Mouse (Mus musculus): ENCODE measurements around the gene Lpp. TPM values are rescaled to one million over a fixed set of nuclear protein-coding genes. Genes with fewer than 3 reads are reported as not detected.
A peak's percentile ranks its signal among the peaks of the same experiment; 100 is the strongest.
"Not testable (repeated sequence)": the region's sequence is repeated elsewhere in the genome, so short reads cannot be mapped to it uniquely, and the experiment has no call there.

Lpp gene
- polyA plus RNA-seq, 1 experiment from 2014 or later = 42.6 TPM

DNA sequence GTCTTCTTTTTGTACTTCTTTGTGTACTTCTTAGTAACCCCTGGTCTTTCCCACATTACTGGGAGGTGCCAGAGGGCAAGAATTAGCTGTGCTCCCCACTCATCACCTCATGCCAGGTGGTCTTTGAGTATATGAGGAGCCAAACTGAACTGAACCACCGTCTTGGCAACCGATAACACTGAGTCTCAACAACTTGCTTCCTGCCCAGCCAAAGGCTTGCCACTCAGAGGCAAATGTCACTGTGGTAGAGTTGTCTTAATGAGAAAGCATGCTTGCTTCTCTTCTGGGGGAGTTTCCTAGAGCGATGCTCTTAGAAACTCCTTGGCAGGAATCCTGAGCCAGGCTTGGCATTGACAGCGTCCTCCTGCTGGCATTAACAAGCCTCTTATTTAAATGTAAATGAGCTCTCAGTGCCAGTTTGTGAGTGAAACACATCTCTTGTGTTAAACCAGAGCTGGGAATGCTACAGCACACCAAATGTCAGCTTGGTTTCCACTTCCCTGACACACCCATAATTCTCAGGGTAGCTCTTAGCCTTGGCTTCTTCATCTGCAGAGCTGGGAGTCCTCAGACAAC, 623.0 kb downstream of the Lpp start:
- H3K27ac ChIP-seq (ENCODE audit: low read length) = no peak overlapping the region
- H3K4me1 ChIP-seq (ENCODE audit: control insufficient read depth, insufficient read depth, low read length) = peaks cover 9% of the 10 kb centered on the region
- H3K36me3 ChIP-seq (ENCODE audit: control insufficient read depth, insufficient read depth) = no peaks in the 10 kb centered on the region
- H3K9me3 ChIP-seq (replicated peaks; ENCODE audit: control insufficient read depth, low read length) = no peaks in the 10 kb centered on the region
- 71% methylated on average over 4 of the region's 4 CpGs for WGBS
- H3K4me2 ChIP-seq (ENCODE audit: low read depth, low read length) = no peak overlapping the region
- no peak overlapping the region for H3K4me3 ChIP-seq (ENCODE audit: low read length)
- ATAC-seq (replicated peaks; ENCODE audit: extremely low read depth, insufficient read depth, low FRiP score) = no peak
- no peaks in the 10 kb centered on the region for H3K27me3 ChIP-seq (ENCODE audit: control insufficient read depth, insufficient read depth, low read length)
- H3K9ac ChIP-seq (ENCODE audit: low read length) = no peak overlapping the region

- Histone ChIP-seq H3K9ac (ENCODE audit: low read length) (no peak overlapping the region), H3K4me1 (ENCODE audit: control insufficient read depth, insufficient read depth, low read length) (peaks cover 4% of the 10 kb centered on the region; the same call in 1 of the 2 replicates), H3K27me3 (ENCODE audit: control insufficient read depth, insufficient read depth, low read length) (no peaks in the 10 kb centered on the region), H3K4me2 (ENCODE audit: low read depth, low read length) (no peak overlapping the region), H3K4me3 (ENCODE audit: low read length) (no peak overlapping the region), H3K36me3 (ENCODE audit: control insufficient read depth, insufficient read depth) (no peaks in the 10 kb centered on the region), H3K9me3 (replicated peaks; ENCODE audit: control insufficient read depth, low read length) (no peaks in the 10 kb centered on the region), H3K27ac (ENCODE audit: low read length) (no peak overlapping the region)
- no peak for ATAC-seq (replicated peaks; ENCODE audit: extremely low read depth, insufficient read depth, low FRiP score)
Measured at GRCm38 (mm10) chr16:25017046-25017445, 623.7 kb downstream of the Lpp start.

DNA sequence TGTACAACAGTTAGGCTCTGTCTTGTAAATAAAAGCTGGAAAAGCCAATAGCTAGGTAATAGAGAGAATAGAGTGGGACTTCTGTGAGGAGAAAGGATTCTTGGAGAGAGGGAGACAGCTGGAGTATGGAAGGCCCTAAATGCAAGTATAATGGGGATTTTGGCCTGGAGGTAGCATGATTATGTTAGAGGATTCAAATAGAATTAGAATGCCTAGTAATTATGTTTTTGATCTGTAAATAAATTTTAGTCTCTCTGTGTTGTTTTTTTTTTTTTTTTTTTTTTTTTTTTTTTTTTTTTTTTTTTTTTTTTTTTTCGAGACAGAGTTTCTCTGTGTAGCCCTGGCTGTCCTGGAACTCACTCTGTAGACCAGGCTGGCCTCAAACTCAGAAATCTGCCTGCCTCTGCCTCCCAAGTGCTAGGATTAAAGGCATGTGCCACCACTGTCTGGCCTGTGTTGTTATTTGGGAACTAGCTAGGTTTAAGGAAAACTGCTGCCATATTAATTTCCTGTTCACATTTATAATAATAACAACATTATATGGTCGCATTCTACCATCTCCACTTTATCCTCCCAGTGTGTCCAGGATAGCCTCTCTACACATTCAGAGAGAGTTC, 628.5 kb downstream of the Lpp start:
- WGBS = 65% methylated on average over 2 of the region's 2 CpGs
- H3K4me2 ChIP-seq (ENCODE audit: low read depth, low read length); ATAC-seq (replicated peaks; ENCODE audit: extremely low read depth, insufficient read depth, low FRiP score); H3K4me3 ChIP-seq (ENCODE audit: low read length); H3K36me3 ChIP-seq (ENCODE audit: control insufficient read depth, insufficient read depth); H3K27ac ChIP-seq (ENCODE audit: low read length); H3K9ac ChIP-seq (ENCODE audit: low read length); H3K27me3 ChIP-seq (ENCODE audit: control insufficient read depth, insufficient read depth, low read length); H3K9me3 ChIP-seq (replicated peaks; ENCODE audit: control insufficient read depth, low read length): not testable (repeated sequence)
- peaks cover 11% of the 10 kb centered on the region for H3K4me1 ChIP-seq (ENCODE audit: control insufficient read depth, insufficient read depth, low read length)

GRCm38 (mm10) chr16:25024591-25024990, 631.3 kb downstream of the Lpp start:
- 83% methylated on average over 3 of the region's 3 CpGs for WGBS
- H3K4me2 ChIP-seq (ENCODE audit: low read depth, low read length) = no peak overlapping the region
- no peaks in the 10 kb centered on the region for H3K9me3 ChIP-seq (replicated peaks; ENCODE audit: control insufficient read depth, low read length)
- H3K4me3 ChIP-seq (ENCODE audit: low read length) = no peak overlapping the region
- ATAC-seq (replicated peaks; ENCODE audit: extremely low read depth, insufficient read depth, low FRiP score) = no peak
- H3K36me3 ChIP-seq (ENCODE audit: control insufficient read depth, insufficient read depth) = no peaks in the 10 kb centered on the region
- peaks cover 7% of the 10 kb centered on the region for H3K4me1 ChIP-seq (ENCODE audit: control insufficient read depth, insufficient read depth, low read length)
- no peaks in the 10 kb centered on the region for H3K27me3 ChIP-seq (ENCODE audit: control insufficient read depth, insufficient read depth, low read length)
- no peak overlapping the region for H3K9ac ChIP-seq (ENCODE audit: low read length)
- no peak overlapping the region for H3K27ac ChIP-seq (ENCODE audit: low read length)

DNA sequence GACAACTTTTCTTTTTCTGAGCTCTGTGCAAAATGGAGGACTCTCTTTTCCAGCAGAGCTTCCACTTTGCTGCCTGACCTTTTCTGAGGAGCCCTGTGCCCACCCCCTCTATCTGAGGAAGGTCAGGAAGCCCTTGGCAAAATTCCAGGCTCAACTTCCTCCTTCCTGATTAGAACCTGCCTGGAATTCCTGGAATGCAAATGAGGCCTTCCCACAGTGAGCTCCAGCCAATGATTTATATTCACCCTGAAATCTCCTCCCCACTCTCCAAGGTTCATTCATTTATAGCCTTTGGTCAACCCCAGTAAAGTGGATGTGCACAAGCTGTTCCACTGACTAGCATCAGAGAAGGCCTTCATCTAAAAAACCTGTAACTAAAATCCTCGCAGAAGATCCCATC, 632.9 kb downstream of the Lpp start:
- Histone ChIP-seq H3K27me3 (ENCODE audit: control insufficient read depth, insufficient read depth, low read length) (no peaks in the 10 kb centered on the region), H3K36me3 (ENCODE audit: control insufficient read depth, insufficient read depth) (no peaks in the 10 kb centered on the region), H3K4me1 (ENCODE audit: control insufficient read depth, insufficient read depth, low read length) (peaks cover 7% of the 10 kb centered on the region), H3K27ac (ENCODE audit: low read length) (peak overlapping the region; percentile 42; the same call in 1 of the 2 replicates), H3K9ac (ENCODE audit: low read length) (no peak overlapping the region), H3K4me3 (ENCODE audit: low read length) (no peak overlapping the region), H3K9me3 (replicated peaks; ENCODE audit: control insufficient read depth, low read length) (no peaks in the 10 kb centered on the region), H3K4me2 (ENCODE audit: low read depth, low read length) (no peak overlapping the region)
- 74% methylated on average over 1 of the region's 1 CpGs for WGBS
- ATAC-seq (replicated peaks; ENCODE audit: extremely low read depth, insufficient read depth, low FRiP score) = peak; percentile 69

DNA sequence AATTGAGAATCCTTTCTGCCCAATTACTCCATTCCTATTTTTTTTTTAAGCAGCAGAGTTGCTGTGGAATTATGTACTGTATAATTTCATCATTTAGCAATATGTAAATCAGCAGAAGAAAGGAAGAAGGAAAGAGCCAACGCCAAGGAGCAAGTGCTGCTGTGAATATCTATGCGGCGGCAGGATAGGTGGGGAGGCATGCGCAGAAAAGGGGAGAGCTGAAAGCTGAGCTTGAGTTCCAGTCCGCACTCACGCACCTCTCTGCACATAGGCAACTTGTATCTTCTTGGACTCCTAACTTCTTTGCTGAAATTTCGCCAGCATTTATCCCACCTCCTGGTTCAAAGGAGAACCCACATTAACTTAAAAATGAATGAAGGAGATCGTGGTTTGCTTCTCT, 636.2 kb downstream of the Lpp start:
- Histone ChIP-seq H3K4me3 (ENCODE audit: low read length) (no peak overlapping the region), H3K36me3 (ENCODE audit: control insufficient read depth, insufficient read depth) (no peaks in the 10 kb centered on the region), H3K9ac (ENCODE audit: low read length) (no peak overlapping the region), H3K9me3 (replicated peaks; ENCODE audit: control insufficient read depth, low read length) (0 out of 2 replicates have a peak, but pooled peaks cover 2% of the 10 kb centered on the region), H3K27me3 (ENCODE audit: control insufficient read depth, insufficient read depth, low read length) (no peaks in the 10 kb centered on the region), H3K4me1 (ENCODE audit: control insufficient read depth, insufficient read depth, low read length) (peaks cover 7% of the 10 kb centered on the region), H3K27ac (ENCODE audit: low read length) (no peak overlapping the region), H3K4me2 (ENCODE audit: low read depth, low read length) (no peak overlapping the region)
- 81% methylated on average over 8 of the region's 8 CpGs for WGBS
- ATAC-seq (replicated peaks; ENCODE audit: extremely low read depth, insufficient read depth, low FRiP score) = no peak

DNA sequence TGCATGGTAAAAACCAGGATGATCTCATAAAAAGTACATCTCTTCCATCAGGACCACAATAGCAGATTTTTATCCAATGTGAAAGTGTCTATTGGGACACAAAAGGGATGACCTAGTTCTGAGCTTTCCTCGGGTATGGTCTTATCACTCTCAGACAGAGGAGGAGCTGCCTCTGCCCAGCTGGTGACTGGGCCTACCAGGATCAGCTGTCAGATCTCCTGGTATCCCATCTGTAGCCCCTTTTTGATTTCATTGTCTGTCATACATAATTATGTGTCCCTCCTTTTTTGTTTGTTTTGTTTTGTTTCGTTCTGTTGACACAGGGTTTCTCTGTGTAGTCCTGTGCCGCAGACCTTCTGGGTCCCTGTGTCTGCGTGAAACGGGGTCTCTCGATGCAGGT, 644.1 kb downstream of the Lpp start:
- no peak overlapping the region for H3K9ac ChIP-seq (ENCODE audit: low read length)
- no peak overlapping the region for H3K4me3 ChIP-seq (ENCODE audit: low read length)
- no peaks in the 10 kb centered on the region for H3K36me3 ChIP-seq (ENCODE audit: control insufficient read depth, insufficient read depth)
- no peaks in the 10 kb centered on the region; the same call in 1 of the 2 replicates for H3K27me3 ChIP-seq (ENCODE audit: control insufficient read depth, insufficient read depth, low read length)
- no peak overlapping the region for H3K4me2 ChIP-seq (ENCODE audit: low read depth, low read length)
- peaks cover 20% of the 10 kb centered on the region for H3K4me1 ChIP-seq (ENCODE audit: control insufficient read depth, insufficient read depth, low read length)
- no peak for ATAC-seq (replicated peaks; ENCODE audit: extremely low read depth, insufficient read depth, low FRiP score)
- WGBS = 75% methylated on average over 6 of the region's 6 CpGs
- no peak overlapping the region for H3K27ac ChIP-seq (ENCODE audit: low read length)
- 0 out of 2 replicates have a peak, but pooled peaks cover 2% of the 10 kb centered on the region for H3K9me3 ChIP-seq (replicated peaks; ENCODE audit: control insufficient read depth, low read length)

GRCm38 (mm10) chr16:25038529-25038928, 645.2 kb downstream of the Lpp start:
- H3K27ac ChIP-seq (ENCODE audit: low read length) = no peak overlapping the region
- no peaks in the 10 kb centered on the region; the same call in 1 of the 2 replicates for H3K27me3 ChIP-seq (ENCODE audit: control insufficient read depth, insufficient read depth, low read length)
- 86% methylated on average over 6 of the region's 6 CpGs for WGBS
- no peak for ATAC-seq (replicated peaks; ENCODE audit: extremely low read depth, insufficient read depth, low FRiP score)
- no peak overlapping the region for H3K9ac ChIP-seq (ENCODE audit: low read length)
- no peaks in the 10 kb centered on the region for H3K36me3 ChIP-seq (ENCODE audit: control insufficient read depth, insufficient read depth)
- H3K4me1 ChIP-seq (ENCODE audit: control insufficient read depth, insufficient read depth, low read length) = peaks cover 31% of the 10 kb centered on the region
- no peak overlapping the region for H3K4me3 ChIP-seq (ENCODE audit: low read length)
- H3K4me2 ChIP-seq (ENCODE audit: low read depth, low read length) = no peak overlapping the region
- H3K9me3 ChIP-seq (replicated peaks; ENCODE audit: control insufficient read depth, low read length) = 0 out of 2 replicates have a peak, but pooled peaks cover 2% of the 10 kb centered on the region

GRCm38 (mm10) chr16:25039904-25040303, 646.6 kb downstream of the Lpp start:
- Histone ChIP-seq H3K4me1 (ENCODE audit: control insufficient read depth, insufficient read depth, low read length) (peaks cover 34% of the 10 kb centered on the region), H3K4me3 (ENCODE audit: low read length) (no peak overlapping the region), H3K9ac (ENCODE audit: low read length) (no peak overlapping the region), H3K36me3 (ENCODE audit: control insufficient read depth, insufficient read depth) (no peaks in the 10 kb centered on the region), H3K4me2 (ENCODE audit: low read depth, low read length) (no peak overlapping the region), H3K27ac (ENCODE audit: low read length) (no peak overlapping the region; the same call in 1 of the 2 replicates), H3K9me3 (replicated peaks; ENCODE audit: control insufficient read depth, low read length) (no peaks in the 10 kb centered on the region), H3K27me3 (ENCODE audit: control insufficient read depth, insufficient read depth, low read length) (no peaks in the 10 kb centered on the region; the same call in 1 of the 2 replicates)
- WGBS = 48% methylated on average over 10 of the region's 10 CpGs
- no peak for ATAC-seq (replicated peaks; ENCODE audit: extremely low read depth, insufficient read depth, low FRiP score)
